Mouse (Mus musculus) lung, postnatal 14 days (tissue): ENCODE data around the gene Clip3.

Source experiments
- DNase-seq: peaks from one replicate; pipeline ENCODE4 v3.0.0; 2021

Clip3 gene

GRCm38 (mm10) chr7:30296816-30297215 is 5.3 kb downstream of the Clip3 start:
- DNase-seq: no peak

DNA sequence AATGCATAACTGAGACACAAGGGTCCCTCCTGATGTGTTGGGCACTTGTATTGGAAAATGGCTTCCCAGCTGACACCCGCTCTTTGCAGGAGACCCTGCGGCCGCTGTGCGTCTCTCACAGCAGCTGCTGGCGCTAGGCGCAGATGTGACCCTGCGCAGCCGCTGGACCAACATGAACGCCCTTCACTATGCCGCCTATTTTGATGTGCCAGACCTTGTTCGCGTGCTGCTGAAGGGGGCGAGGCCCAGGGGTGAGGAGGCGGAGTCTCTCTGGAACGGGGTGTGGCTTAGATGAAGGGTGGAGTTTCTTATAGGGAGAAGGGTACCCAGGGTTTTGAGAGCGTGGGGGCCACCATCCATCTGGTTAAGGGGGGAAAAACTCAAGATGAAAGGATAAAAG is 5.7 kb downstream of the Clip3 start:
- DNase-seq: no peak

- DNase-seq: peak; percentile 29
These were observed 9.4 kb downstream of the Clip3 start for GRCm38 (mm10) chr7:30300914-30301313.

GRCm38 (mm10) chr7:30306083-30306779 is 14.7 kb downstream of the Clip3 start:
- no peak for DNase-seq

GRCm38 (mm10) chr7:30308076-30309005 is 16.8 kb downstream of the Clip3 start, which contains the start of gene Alkbh6:
Alkbh6 (plus strand) TSS chr7:30308717.
- peak; percentile 91 for DNase-seq

DNA sequence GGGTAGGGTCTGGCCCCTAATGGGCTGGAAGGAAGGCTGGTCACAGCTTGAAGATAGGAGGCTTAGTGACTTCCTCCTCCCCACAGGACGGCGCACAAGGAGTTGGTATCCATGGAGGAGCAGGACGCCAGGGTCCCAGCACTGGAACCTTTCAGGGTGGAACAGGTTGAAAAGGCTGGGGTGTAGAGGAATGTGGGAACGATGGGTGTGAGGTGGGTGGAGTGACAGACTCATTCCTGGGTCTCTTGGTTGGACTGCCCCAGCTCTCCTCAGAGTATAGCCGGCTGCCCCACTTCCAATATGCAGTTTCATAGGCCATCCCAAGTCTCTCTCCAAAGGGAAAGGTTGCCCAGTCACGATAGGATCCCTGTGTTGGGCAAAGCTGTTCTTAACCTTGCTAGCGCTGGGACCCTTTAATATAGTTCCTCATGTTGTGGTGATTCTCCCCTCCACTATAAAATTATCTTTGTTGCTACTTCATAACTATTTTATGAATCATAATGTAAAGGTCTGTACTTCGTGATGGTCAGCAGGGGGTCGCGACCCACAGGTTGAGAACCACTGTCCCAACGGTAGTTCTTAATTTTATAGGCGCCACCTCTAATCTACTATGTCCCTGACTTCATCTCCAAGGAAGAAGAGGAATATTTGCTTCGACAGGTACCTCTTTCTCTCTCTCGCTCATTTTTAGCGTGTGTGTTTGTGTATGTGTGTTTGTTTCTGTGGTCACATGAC is 18.0 kb downstream of the Clip3 start:
- no peak for DNase-seq

DNA sequence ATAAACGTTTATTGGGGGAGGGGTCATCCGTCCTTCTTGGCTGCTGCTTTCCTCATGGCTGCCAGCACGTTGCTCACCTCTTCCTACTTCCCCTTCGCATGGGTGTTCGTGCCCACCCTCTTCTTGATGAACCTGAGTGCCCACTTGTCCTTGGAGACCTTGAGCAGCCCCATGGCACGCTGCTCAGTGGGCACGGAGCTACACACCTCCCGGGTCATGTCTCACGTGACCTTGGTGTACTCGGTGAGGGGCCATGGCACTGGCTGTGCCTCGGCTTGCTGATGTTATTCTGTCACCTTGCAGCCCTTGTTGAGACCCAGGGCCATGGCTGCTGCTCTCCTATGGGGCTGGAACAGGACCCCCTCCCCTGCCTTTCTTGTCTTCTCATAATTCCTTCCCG is 18.6 kb downstream of the Clip3 start:
- no peak for DNase-seq

GRCm38 (mm10) chr7:30313666-30314320 is 22.3 kb downstream of the Clip3 start:
- no peak for DNase-seq

DNA sequence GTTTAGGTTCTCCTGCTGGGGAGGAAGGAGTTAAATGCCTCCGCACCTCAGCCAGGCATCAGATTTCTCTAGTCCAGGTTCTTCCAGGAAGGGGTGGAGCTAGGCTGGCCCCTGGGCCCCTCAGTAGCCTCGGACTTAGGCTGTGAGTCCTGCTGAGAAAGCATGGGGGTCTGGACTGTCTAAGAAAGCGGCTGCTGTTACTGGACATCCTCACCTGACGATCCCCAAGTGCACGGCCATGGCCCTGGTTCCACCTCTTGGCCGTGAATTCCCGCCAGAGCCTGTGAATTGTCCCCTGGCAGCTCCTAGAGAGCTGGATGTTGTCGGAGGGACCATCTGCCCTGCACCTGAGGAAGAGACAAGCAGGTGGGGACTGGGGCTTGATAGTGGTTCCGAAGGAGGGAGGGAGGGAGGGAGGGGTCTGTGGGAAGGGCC is 23.2 kb downstream of the Clip3 start, which contains the start of gene Syne4:
Gene Syne4 (plus strand): TSS at position 87 of the 435 bp plus-strand sequence.
- no peak for DNase-seq

- DNase-seq: no peak
These were observed 24.3 kb downstream of the Clip3 start for GRCm38 (mm10) chr7:30315559-30316529.

DNA sequence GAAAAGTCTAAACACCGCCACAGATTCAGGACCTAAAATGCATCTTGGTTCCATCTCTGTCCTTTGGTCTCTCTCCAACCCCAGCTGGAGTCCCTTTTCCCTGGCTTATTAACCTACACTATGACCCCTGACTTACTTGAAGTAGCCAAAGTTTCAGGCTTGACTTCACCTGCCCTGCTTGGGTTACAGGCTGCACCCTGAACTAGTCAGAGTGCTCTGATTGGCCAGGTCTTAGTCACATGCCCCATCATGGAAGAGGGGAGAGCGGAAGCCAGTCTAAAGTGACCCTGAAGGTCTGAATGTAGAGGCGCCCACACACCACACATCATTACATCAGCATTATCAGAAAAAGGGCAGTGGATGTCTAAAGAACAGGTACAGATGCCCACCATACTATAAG is 26.6 kb downstream of the Clip3 start:
- no peak for DNase-seq

GRCm38 (mm10) chr7:30320946-30321345 is 29.4 kb downstream of the Clip3 start:
- DNase-seq: no peak

DNA sequence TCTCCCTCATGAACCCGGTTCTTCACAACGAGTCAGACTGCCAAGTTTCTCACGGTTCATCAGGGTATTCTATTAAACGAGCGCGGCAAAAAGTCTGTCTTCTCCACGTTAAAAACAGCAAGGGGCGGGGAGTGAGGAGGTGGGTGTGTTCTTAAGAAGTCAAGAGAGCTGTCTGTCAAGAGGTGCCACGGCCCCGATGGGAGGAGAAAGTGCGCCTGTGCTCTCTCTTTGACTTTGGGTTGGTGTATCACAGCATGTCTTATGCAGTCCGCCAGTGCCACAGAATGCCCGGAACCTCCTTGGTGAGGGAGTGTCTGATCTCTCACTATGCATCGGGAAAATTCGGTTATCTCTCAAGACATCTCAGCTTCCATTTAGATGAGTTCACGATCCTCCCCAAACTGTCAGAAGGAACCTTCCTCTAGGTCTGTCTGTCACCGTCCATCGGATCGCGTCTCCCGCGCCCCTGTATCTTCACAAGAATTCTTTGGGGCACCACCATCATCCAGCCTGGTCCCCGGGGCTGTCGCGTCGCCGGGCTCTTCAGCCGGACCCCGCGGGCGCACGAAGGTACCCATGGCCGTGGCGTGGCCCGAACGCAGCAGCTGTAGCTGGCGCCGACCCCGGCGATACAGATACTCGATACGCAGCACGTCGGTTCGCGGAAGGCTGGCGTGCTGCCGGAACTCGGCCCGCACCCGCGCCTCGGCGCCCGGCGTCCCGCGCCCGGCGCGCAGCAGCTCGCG is 30.2 kb downstream of the Clip3 start, which contains the start of gene E130208F15Rik:
Gene E130208F15Rik (plus strand): TSS at position 202 of the 746 bp plus-strand sequence.
- peak; percentile 69 for DNase-seq

- DNase-seq: peak; percentile 98
These were observed 30.7 kb downstream of the Clip3 start for GRCm38 (mm10) chr7:30322285-30322667.

DNA sequence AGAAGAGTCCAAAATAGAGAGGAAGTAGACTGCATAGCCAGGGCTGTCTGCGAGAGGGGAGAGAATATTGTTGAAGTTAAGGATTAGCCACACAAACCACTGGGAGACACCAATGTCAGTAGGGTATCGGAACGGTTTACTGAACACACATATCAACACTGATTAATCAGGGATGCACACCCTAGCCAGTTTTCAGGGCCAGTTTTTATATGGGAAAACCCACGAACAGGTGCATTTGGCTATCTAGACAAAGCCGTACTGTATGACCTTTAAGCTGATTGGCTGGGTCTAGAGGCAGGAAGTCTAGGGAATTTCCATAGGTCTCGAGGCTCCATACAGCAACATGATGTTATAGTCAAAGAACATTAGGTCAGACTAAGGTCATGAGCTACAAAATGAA is 31.3 kb downstream of the Clip3 start:
- no peak for DNase-seq

- no peak for DNase-seq
These were observed 32.3 kb downstream of the Clip3 start, which contains the start of gene Sdhaf1 for GRCm38 (mm10) chr7:30323795-30324194. Sdhaf1 (minus strand) TSS chr7:30323895.

GRCm38 (mm10) chr7:30324300-30324944 is 32.9 kb downstream of the Clip3 start:
- DNase-seq: no peak

GRCm38 (mm10) chr7:30325364-30325763 is 33.8 kb downstream of the Clip3 start:
- DNase-seq: peak; percentile 51

- DNase-seq: no peak
These were observed 34.9 kb downstream of the Clip3 start for GRCm38 (mm10) chr7:30326427-30326826.

- DNase-seq: peak; percentile 50
These were observed 35.6 kb downstream of the Clip3 start for GRCm38 (mm10) chr7:30327140-30327539.
